Mouse (Mus musculus): ENCODE measurements around the gene Bnipl. TPM values are rescaled to one million over a fixed set of nuclear protein-coding genes. Genes with fewer than 3 reads are reported as not detected.

Bnipl gene
- total RNA-seq, 1 experiment = 6.7 TPM

GRCm38 (mm10) chr3:95230495-95231297 lies 20.3 kb downstream of the Bnipl start:
- Histone ChIP-seq H3K9ac (ENCODE audit: insufficient read depth, low read depth, low read length, poor library complexity, severe bottlenecking) (peak overlapping the region; percentile 60; the same call in 1 of the 2 replicates), H3K4me1 (ENCODE audit: control insufficient read depth in 2 of 2, insufficient read depth in 2 of 2, low read length in 2 of 2, poor library complexity in 1 of 2) (peaks cover 22 to 42% of the 10 kb centered on the region in 2 experiments), H3K36me3 (ENCODE audit: control insufficient read depth, insufficient read depth, low read length, poor library complexity, severe bottlenecking) (peaks cover 33% of the 10 kb centered on the region), H3K9me3 (ENCODE audit: control insufficient read depth, insufficient read depth, low read depth, low read length) (no peaks in the 10 kb centered on the region), H3K27ac (ENCODE audit: insufficient read depth, low read depth, low read length, poor library complexity, severe bottlenecking) (peak overlapping the region; percentile 69), H3K4me3 (ENCODE audit: insufficient read depth in 1 of 2, low read depth in 1 of 2, low read length in 2 of 2, poor library complexity in 1 of 2, severe bottlenecking in 1 of 2) (peak overlapping the region; percentile 38 to 96)
- TF ChIP-seq MAFK (IDR thresholded peaks at IDR 0.05; ENCODE audit: insufficient read depth, low read depth, low read length) (no peak), ZNF384 (IDR thresholded peaks at IDR 0.05; ENCODE audit: low read depth, low read length) (peak; percentile 87), HCFC1 (IDR thresholded peaks at IDR 0.05; ENCODE audit: borderline replicate concordance, insufficient read depth, low read length) (no peak)
- in situ Hi-C loops (cut with MboI; ENCODE audit: low sequenced_read_pairs in 2 of 2, unreplicated experiment in 2 of 2) = no loop called here
- DNase-seq (ENCODE audit: low read depth, low spot score) = no peak

DNA sequence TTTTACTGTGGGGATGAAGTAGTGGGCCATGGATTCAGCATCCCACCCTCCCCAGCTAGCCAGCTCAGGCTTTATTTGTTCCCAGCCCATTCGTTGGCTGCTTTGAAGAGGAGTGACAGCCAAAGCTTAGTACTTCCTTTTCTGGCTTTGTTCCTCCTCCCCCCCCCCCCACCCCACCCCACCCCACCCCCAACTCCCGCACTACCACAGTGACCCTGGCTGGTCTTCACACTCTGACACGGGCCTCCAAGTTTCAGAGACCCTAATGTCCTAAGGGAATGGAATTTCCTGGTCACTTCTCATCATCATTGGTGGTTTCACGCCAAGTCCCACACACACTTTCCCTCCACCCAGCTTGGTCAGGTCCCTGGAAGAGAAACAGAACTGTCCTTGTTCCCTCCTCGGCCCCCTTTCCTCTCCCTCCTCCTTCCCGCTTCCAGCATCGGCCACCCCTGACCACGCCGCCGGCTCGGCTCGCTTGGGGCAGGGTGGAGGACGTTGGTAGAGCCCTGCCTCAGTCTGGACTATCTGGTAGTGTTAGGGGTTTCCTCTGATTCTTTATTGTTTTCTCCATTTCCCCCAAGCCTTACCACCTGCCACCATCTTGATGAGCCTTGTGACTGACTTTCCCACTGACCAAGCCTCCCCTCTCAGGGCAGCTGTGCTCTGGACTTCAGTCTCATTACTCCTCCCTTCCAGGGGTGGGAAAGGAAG lies 21.1 kb downstream of the Bnipl start:
- H3K9ac ChIP-seq (ENCODE audit: insufficient read depth, low read depth, low read length, poor library complexity, severe bottlenecking) = peak overlapping the region; percentile 85

GRCm38 (mm10) chr3:95228894-95229780 lies 21.9 kb downstream of the Bnipl start:
- Histone ChIP-seq H3K4me3 (ENCODE audit: insufficient read depth in 1 of 2, low read depth in 1 of 2, low read length in 2 of 2, poor library complexity in 1 of 2, severe bottlenecking in 1 of 2) (peak overlapping the region; percentile 85 to 96), H3K4me1 (ENCODE audit: control insufficient read depth in 2 of 2, insufficient read depth in 2 of 2, low read length in 2 of 2, poor library complexity in 1 of 2) (peaks cover 23 to 33% of the 10 kb centered on the region in 2 experiments), H3K9me3 (ENCODE audit: control insufficient read depth, insufficient read depth, low read depth, low read length) (no peaks in the 10 kb centered on the region), H3K9ac (ENCODE audit: insufficient read depth, low read depth, low read length, poor library complexity, severe bottlenecking) (peak overlapping the region; percentile 85), H3K27ac (ENCODE audit: insufficient read depth, low read depth, low read length, poor library complexity, severe bottlenecking) (peak overlapping the region; percentile 97), H3K36me3 (ENCODE audit: control insufficient read depth, insufficient read depth, low read length, poor library complexity, severe bottlenecking) (peaks cover 21% of the 10 kb centered on the region)
- in situ Hi-C loops (cut with MboI; ENCODE audit: low sequenced_read_pairs in 2 of 2, unreplicated experiment in 2 of 2) = no loop called here
- TF ChIP-seq ZC3H11A (IDR thresholded peaks at IDR 0.05; ENCODE audit: borderline replicate concordance, low read depth, low read length) (no peak), ZNF384 (IDR thresholded peaks at IDR 0.05; ENCODE audit: low read depth, low read length) (no peak), CHD2 (IDR thresholded peaks at IDR 0.05; ENCODE audit: low read depth, low read length) (no peak), HCFC1 (IDR thresholded peaks at IDR 0.05; ENCODE audit: borderline replicate concordance, insufficient read depth, low read length) (no peak), MAFK (IDR thresholded peaks at IDR 0.05; ENCODE audit: insufficient read depth, low read depth, low read length) (no peak)
- DNase-seq (ENCODE audit: low read depth, low spot score) = no peak

More for the DNA sequence above, 21.1 kb downstream of the Bnipl start:
- H3K9me3 ChIP-seq (ENCODE audit: control insufficient read depth, insufficient read depth, low read depth, low read length) = no peaks in the 10 kb centered on the region
- no peak for TF ChIP-seq MAFK (IDR thresholded peaks at IDR 0.05; ENCODE audit: insufficient read depth, low read depth, low read length)
- TF ChIP-seq ZC3H11A (IDR thresholded peaks at IDR 0.05; ENCODE audit: borderline replicate concordance, low read depth, low read length) = no peak
- TF ChIP-seq HCFC1 (IDR thresholded peaks at IDR 0.05; ENCODE audit: borderline replicate concordance, insufficient read depth, low read length) = no peak
- no peak for TF ChIP-seq ZNF384 (IDR thresholded peaks at IDR 0.05; ENCODE audit: low read depth, low read length)
- no peak for TF ChIP-seq CHD2 (IDR thresholded peaks at IDR 0.05; ENCODE audit: low read depth, low read length)
- no peak for DNase-seq (ENCODE audit: low read depth, low spot score)
- peak overlapping the region; percentile 85 to 96 for H3K4me3 ChIP-seq (ENCODE audit: insufficient read depth in 1 of 2, low read depth in 1 of 2, low read length in 2 of 2, poor library complexity in 1 of 2, severe bottlenecking in 1 of 2)
- peaks cover 22 to 38% of the 10 kb centered on the region in 2 experiments for H3K4me1 ChIP-seq (ENCODE audit: control insufficient read depth in 2 of 2, insufficient read depth in 2 of 2, low read length in 2 of 2, poor library complexity in 1 of 2)
- peaks cover 27% of the 10 kb centered on the region for H3K36me3 ChIP-seq (ENCODE audit: control insufficient read depth, insufficient read depth, low read length, poor library complexity, severe bottlenecking)
- in situ Hi-C loops (cut with MboI; ENCODE audit: low sequenced_read_pairs in 2 of 2, unreplicated experiment in 2 of 2) = no loop called here
- peak overlapping the region; percentile 97 for H3K27ac ChIP-seq (ENCODE audit: insufficient read depth, low read depth, low read length, poor library complexity, severe bottlenecking)

- Histone ChIP-seq H3K36me3 (ENCODE audit: control insufficient read depth, insufficient read depth, low read length, poor library complexity, severe bottlenecking) (peaks cover 14% of the 10 kb centered on the region), H3K4me3 (ENCODE audit: insufficient read depth in 1 of 2, low read depth in 1 of 2, low read length in 2 of 2, poor library complexity in 1 of 2, severe bottlenecking in 1 of 2) (peak within 1 kb of the TSS; percentile 85 to 96), H3K27ac (ENCODE audit: insufficient read depth, low read depth, low read length, poor library complexity, severe bottlenecking) (peak within 1 kb of the TSS; percentile 97), H3K9ac (ENCODE audit: insufficient read depth, low read depth, low read length, poor library complexity, severe bottlenecking) (peak within 1 kb of the TSS; percentile 85), H3K4me1 (ENCODE audit: control insufficient read depth in 2 of 2, insufficient read depth in 2 of 2, low read length in 2 of 2, poor library complexity in 1 of 2) (peaks cover 26 to 27% of the 10 kb centered on the region in 2 experiments), H3K9me3 (ENCODE audit: control insufficient read depth, insufficient read depth, low read depth, low read length) (no peaks in the 10 kb centered on the region)
- in situ Hi-C loops (cut with MboI; ENCODE audit: low sequenced_read_pairs in 2 of 2, unreplicated experiment in 2 of 2) = no loop called here
- TF ChIP-seq HCFC1 (IDR thresholded peaks at IDR 0.05; ENCODE audit: borderline replicate concordance, insufficient read depth, low read length) (0 out of 2 replicates have a peak, but pooled peaks have one; percentile 41), MAFK (IDR thresholded peaks at IDR 0.05; ENCODE audit: insufficient read depth, low read depth, low read length) (peak; percentile 86), ZNF384 (IDR thresholded peaks at IDR 0.05; ENCODE audit: low read depth, low read length) (no peak), ZC3H11A (IDR thresholded peaks at IDR 0.05; ENCODE audit: borderline replicate concordance, low read depth, low read length) (no peak), CHD2 (IDR thresholded peaks at IDR 0.05; ENCODE audit: low read depth, low read length) (0 out of 2 replicates have a peak, but pooled peaks have one; percentile 12)
- DNase-seq (ENCODE audit: low read depth, low spot score) = no peak
Observed at GRCm38 (mm10) chr3:95228148-95228893, 22.7 kb downstream of the Bnipl start, which contains the start of gene Cdc42se1. TSS of gene Cdc42se1 (plus strand) at chr3:95228732.

Data from ES-E14 (cell line).